Mouse (Mus musculus) erythroblast, embryonic 14.5 days (primary cell): Measurements from ENCODE around the gene Sumo2.

Experiments used
- GATA1 ChIP-seq: IDR thresholded peaks from 2 replicates; pipeline ENCODE4 v1.6.1; 2012; ENCODE audit warnings: low read length, inconsistent platforms, mixed read lengths
- TAL1 ChIP-seq: IDR thresholded peaks from 3 replicates; pipeline ENCODE4 v1.6.1; 2012; ENCODE audit warnings: low read length, inconsistent platforms, mixed read lengths

- TF ChIP-seq GATA1 (no peak), TAL1 (no peak)
These were observed 21.8 kb downstream of the Sumo2 start, which contains the start of gene Jpt1 for GRCm38 (mm10) chr11:115514238-115514663.
